Mouse (Mus musculus): ENCODE measurements at regions not wholly inside any gene's neighbourhood (a gene's known extent, or its start where the extent isn't known, plus 50 kb on each side); places are given as distances from the start of the nearest gene placed in this dataset.

- no peak for DNase-seq (ENCODE audit: low spot score)
These were observed 174.8 kb downstream of the Nfkbiz start for GRCm38 (mm10) chr16:55663946-55664345.

GRCm38 (mm10) chr16:55636667-55637450, 201.8 kb downstream of the Nfkbiz start:
- peak; percentile 66 for DNase-seq (ENCODE audit: low spot score)

- DNase-seq (ENCODE audit: low spot score) = no peak
These were observed 202.5 kb downstream of the Nfkbiz start for GRCm38 (mm10) chr16:55636224-55636623.

GRCm38 (mm10) chr16:55634691-55635090, 204.0 kb downstream of the Nfkbiz start:
- DNase-seq (ENCODE audit: low spot score) = no peak

- DNase-seq (ENCODE audit: low spot score) = no peak
These were observed 206.5 kb downstream of the Nfkbiz start for GRCm38 (mm10) chr16:55632220-55632619.

GRCm38 (mm10) chr16:55631637-55632036, 207.1 kb downstream of the Nfkbiz start:
- no peak for DNase-seq (ENCODE audit: low spot score)

GRCm38 (mm10) chr16:55631048-55631447, 207.7 kb downstream of the Nfkbiz start:
- peak; percentile 3 for DNase-seq (ENCODE audit: low spot score)

- no peak for DNase-seq (ENCODE audit: low spot score)
These were observed 211.2 kb downstream of the Nfkbiz start for GRCm38 (mm10) chr16:55627531-55627930.

- no peak for DNase-seq (ENCODE audit: low spot score)
These were observed 215.3 kb downstream of the Nfkbiz start for GRCm38 (mm10) chr16:55623422-55623821.

- DNase-seq (ENCODE audit: low spot score) = no peak
These were observed 219.0 kb downstream of the Nfkbiz start for GRCm38 (mm10) chr16:55619731-55620130.

- DNase-seq (ENCODE audit: low spot score) = no peak
These were observed 220.7 kb downstream of the Nfkbiz start for GRCm38 (mm10) chr16:55617958-55618357.

GRCm38 (mm10) chr16:55617506-55617905, 221.2 kb downstream of the Nfkbiz start:
- DNase-seq (ENCODE audit: low spot score) = no peak

- DNase-seq (ENCODE audit: low spot score) = no peak
These were observed 222.1 kb downstream of the Nfkbiz start for GRCm38 (mm10) chr16:55616408-55617120.

- DNase-seq (ENCODE audit: low spot score) = no peak
These were observed 225.8 kb downstream of the Nfkbiz start for GRCm38 (mm10) chr16:55612873-55613272.

- DNase-seq (ENCODE audit: low spot score) = no peak
These were observed 226.7 kb downstream of the Nfkbiz start for GRCm38 (mm10) chr16:55612001-55612400.

GRCm38 (mm10) chr16:55611172-55611571, 227.5 kb downstream of the Nfkbiz start:
- no peak for DNase-seq (ENCODE audit: low spot score)

- DNase-seq (ENCODE audit: low spot score) = no peak
These were observed 230.3 kb downstream of the Nfkbiz start for GRCm38 (mm10) chr16:55608361-55608760.

- no peak for DNase-seq (ENCODE audit: low spot score)
These were observed 232.1 kb downstream of the Nfkbiz start for GRCm38 (mm10) chr16:55606447-55607239.

- DNase-seq (ENCODE audit: low spot score) = no peak
These were observed 235.1 kb downstream of the Nfkbiz start for GRCm38 (mm10) chr16:55603611-55604010.

GRCm38 (mm10) chr16:55589382-55589956, 249.2 kb downstream of the Nfkbiz start:
- DNase-seq (ENCODE audit: low spot score) = no peak

GRCm38 (mm10) chr16:55587138-55587537, 251.6 kb downstream of the Nfkbiz start:
- no peak for DNase-seq (ENCODE audit: low spot score)

- DNase-seq (ENCODE audit: low spot score) = peak; percentile 35
These were observed 255.8 kb downstream of the Nfkbiz start for GRCm38 (mm10) chr16:55582906-55583305.
